Mouse (Mus musculus): ENCODE data around the gene Ace3.

- TF ChIP-seq POLR2A (IDR thresholded peaks at IDR 0.05; ENCODE audit: borderline replicate concordance, extremely low read depth, insufficient read depth, insufficient read length, poor library complexity, severe bottlenecking), result no peak
- no peak for TF ChIP-seq CTCF (IDR thresholded peaks at IDR 0.05; ENCODE audit: borderline replicate concordance, extremely low read depth, insufficient read depth, insufficient read length)
Measured at GRCm38 (mm10) chr11:105978232-105978631, 16.2 kb upstream of the Ace3 start.
